Mouse (Mus musculus): ENCODE data around the gene Leng1.
A peak's percentile ranks its signal among the peaks of the same experiment; 100 is the strongest.
"Not testable (repeated sequence)": the region's sequence is repeated elsewhere in the genome, so short reads cannot be mapped to it uniquely, and the experiment has no call there.

Leng1 gene

DNA sequence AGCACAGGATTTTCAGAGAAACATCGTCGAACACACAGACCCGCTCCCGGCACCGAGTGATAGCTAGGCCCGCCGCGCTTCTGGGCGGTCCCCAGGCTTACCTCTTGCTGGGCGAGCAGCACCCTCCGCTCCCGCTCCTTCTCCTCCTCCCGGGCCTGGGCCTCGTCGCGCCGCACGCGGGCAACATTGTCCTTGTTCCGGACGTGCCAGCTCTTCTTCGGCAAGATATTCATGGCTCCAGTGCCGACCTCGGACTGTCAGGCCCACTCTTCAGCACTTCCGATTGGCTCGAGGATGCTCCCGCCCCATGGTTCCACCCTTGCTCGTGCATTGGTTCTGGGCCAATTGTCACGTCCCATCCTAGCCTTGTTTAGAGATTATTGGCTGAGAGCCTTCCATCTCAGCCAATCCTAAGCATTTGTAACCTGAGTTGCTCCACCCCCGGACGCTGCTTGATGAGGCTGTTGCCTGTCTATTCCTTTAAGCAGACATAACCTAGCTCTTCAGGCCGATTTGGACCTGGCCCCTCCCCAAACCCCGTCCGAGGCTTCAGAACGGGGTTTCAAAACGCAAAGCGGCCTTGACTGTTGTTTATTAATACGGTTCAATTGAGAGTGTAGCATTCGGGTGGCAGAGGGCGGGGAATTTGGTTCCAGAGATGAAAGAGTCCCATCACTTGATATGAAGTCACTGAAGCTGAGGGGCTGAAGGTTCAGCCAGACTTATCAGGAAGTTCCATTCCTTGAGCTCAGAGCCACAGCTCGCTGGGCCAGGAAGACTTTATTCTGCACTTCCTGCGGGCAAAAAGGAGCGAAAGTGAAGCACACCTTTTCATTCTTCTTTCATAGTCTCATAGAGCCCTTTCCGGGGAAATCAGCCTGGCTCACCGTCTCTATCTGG, at the start of gene Leng1:
Leng1 (minus strand) TSS at position 626 of the 900 bp plus-strand sequence.
- DNase-seq = peak; percentile 95

DNA sequence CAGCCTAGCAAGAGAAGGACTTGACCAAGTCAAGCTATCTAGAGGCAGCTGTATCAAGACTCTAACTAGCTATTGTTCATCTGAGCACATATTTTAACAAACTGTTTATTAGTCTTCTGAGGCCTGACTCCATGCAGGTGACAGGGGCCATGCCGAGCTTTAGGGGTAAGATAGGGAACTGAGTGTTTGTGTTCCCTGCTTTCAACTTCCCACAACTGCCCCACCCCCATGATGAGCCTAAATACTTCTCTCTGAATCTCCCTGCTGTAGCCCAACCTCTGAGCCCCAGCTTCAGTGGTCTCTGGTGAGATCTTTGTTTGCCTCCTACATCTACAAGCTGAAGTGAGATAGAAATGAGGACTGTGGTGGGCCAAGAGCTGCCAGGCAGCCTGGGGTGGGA, 49.6 kb upstream of the Leng1 start:
- DNase-seq = no peak

DNA sequence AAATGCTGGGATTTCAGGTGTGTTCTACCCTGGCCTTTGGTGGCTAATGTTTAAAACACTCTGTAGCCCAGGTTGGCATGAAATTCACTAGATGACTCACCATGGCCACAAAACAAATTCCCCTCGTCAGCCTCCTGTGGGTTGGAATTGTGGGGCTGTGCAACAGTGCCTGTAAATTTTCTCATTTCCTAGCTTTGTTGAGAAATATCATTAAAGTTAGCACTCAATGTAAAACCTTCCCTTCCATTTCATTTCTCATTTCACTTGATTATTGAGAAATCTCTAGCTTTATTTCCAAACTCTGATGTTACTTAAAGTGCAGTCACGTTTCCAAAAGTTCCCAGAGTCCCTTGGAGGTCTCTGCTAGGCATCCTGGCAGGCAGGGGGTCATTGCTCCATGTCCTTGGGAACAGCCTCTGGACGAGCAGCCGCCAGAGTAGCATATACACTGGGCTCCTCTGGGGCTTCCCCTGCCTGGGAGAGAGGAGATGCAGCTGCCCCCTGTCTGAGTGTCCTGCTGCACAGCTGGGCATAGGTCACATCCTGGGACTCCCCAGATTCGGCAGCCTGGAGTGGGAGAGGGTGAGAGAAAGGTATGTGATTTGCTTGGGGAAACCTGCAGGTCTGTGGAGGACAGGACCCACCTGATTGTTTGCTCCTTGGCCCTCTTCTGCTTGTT, 46.8 kb upstream of the Leng1 start:
- no peak for DNase-seq

DNA sequence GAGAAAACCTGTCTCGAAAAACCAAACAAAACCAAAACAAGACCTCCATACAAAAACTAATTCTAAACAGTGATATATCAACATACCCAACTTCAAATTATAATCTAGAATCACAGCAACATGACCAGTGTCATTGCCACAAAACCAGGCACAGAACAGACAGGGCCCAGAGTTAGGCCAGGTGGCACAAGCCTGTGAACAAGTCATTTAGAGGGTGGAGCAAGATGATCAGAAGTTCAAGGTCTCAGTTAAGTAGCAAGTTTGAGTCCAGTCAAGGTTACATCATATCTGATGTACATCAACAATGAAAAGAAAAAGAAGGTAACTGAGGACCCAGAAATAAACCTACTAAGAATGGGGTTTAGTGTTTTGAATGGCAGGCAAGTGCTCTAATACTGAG, 43.4 kb upstream of the Leng1 start:
- no peak for DNase-seq

DNA sequence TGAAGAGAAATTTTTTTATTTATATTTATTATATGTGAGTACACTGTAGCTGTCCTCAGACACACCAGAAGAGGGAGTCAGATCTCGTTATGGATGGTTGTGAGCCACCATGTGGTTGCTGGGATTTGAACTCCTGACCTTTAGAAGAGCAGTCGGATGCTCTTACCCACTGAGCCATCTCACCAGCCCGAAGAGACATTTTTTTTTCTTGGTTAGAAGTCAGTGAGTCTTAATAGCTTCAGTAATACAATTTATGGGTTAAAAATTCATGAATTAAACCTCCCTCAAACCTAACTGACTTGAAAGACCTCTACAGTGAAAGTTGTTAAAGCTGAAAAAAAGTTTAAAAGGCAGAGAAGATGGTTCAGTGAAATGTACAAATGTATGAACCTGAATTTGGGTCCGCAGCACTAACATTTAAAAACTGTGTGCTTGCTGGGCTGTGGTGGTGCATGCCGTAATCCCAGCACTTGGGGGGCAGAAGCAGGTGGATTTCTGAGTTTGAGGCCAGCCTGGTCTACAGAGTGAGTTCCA, 42.9 kb upstream of the Leng1 start:
- not testable (repeated sequence) for DNase-seq

DNA sequence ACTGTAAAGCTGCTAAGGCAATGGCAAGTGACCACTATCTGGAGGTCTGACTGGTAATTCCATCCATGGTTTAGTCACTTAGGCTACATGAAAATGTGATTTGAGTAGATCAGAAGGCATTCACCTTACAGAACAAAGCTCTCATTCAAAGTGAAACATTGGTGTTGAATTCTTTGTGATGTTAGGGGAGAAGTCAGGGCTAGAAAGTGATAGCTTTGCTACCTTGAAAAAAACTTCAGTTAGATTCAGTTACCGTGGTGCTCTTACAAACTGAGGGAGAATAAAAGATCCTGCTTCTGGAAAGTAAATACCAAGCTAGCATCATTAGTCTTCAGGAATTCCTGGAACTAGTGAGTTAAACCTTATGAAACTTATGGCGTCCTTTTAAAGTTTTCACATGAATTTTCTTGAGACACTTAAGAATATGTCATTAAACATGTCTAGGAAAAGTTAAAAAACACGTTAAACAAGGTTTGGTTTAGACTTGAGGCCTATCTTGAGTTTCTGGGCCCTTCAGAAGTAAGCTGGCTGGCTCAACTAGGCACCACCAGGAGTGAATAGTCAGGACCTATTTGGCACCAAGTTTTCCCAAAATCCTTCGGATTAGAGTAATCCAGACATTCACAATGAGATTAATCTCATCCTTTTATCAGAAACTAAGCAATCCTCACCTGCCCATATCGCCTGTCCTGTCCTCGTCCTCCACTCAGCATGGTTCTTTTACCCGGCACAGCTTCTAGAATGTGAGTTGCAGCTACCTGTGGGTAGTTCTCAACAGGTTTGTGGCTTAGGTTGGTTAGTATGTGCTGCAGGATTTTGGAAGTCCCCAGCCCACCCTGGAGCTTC, 42.2 kb upstream of the Leng1 start:
- DNase-seq = no peak

DNA sequence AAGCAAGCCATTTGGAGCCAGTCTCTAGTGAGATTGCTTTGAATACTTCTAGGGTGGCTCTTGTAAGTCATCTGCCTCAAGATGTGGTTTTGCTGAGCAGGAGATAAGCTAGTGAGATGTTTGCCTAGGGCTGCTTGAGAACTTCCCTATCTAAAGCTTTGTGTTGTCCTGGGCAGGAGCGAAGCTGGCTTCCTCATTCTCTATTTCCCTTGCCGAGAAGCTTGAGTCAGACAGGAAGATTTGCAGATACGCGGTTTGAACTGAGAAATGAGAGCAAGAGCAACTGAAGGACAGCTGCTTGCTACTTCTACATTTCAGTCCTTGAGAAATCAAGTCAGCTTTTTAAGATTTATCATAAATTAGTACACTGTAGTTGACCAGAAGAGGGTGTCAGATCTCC, 41.4 kb upstream of the Leng1 start:
- DNase-seq = no peak

DNA sequence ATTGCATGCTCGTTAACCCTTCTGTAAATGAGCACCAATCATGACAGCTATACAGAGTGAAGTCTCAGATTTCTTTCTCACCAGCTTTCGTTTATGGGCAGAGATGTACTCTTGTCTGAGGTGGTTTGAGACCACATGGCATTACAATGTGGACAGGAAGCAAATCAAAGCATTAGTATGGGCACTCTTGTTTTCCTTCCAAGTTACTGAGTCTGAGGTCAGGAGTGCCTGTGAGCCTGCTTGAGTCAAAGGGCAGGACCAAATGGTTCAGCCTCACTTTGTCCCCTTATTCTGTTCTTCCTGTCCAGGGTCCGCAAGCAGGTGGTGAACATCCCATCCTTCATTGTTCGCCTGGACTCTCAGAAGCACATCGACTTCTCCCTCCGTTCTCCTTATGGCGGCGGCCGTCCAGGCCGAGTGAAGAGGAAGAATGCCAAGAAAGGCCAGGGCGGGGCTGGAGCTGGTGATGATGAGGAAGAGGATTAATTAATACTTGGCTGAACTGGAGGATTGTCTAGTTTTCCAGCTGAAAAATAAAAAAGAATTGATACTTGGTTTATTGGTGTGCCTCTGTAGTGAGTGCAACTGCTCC, 40.8 kb upstream of the Leng1 start:
- DNase-seq = no peak

DNA sequence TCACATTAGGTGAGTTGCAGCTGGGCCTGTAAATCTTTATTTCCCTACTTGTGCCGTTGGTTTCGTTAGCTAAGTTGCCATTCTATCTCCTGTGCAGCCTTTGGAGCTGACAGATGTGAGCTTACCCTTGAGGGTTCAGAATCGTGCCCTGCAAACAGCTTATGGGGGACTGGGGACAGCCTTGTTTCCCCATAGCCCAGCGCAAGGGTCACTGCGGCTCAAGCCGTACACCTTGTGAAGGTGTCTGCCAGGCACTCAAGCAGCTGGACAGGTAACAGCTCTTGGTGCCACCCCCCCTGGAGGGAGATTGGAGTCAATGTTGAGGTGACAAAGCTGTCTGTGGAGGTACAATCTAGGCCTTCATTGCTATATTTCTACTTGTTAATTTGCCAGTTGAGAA, 40.3 kb upstream of the Leng1 start:
- no peak for DNase-seq

DNA sequence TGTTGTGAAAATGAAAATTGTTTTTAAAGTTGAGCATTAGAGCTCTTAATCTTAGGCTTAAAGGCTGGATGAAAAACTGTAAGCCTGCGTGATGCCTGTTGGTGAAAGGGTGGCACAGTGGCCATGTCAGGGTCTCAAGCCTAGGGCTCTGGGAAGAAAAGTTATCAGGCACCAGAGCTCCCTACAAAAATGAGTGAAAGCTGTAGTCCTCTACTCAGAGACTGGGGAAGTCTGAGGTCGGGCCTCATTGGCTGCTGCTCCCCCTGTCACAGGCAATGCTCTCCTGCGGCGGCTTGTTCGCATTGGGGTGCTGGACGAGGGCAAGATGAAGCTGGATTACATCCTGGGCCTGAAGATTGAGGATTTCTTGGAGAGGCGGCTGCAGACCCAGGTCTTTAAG, 39.8 kb upstream of the Leng1 start:
- DNase-seq = not testable (repeated sequence)

DNA sequence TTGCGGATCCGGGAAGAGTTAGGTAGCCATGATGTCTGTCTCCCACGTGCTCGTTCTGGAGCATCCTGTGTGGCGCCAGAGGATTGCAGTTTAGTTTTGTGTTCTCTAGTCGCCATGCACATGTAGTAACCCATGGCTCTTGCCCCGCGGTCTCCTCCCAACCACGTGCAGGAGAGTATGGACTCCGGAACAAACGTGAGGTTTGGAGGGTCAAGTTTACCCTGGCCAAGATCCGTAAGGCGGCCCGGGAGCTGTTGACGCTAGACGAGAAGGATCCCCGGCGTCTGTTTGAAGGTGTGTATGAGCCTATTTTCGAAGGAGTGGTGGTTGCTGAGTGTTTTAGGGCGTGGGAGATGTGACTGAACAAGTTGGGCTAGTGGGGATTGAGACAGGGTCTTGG, 38.8 kb upstream of the Leng1 start:
- DNase-seq = no peak

DNA sequence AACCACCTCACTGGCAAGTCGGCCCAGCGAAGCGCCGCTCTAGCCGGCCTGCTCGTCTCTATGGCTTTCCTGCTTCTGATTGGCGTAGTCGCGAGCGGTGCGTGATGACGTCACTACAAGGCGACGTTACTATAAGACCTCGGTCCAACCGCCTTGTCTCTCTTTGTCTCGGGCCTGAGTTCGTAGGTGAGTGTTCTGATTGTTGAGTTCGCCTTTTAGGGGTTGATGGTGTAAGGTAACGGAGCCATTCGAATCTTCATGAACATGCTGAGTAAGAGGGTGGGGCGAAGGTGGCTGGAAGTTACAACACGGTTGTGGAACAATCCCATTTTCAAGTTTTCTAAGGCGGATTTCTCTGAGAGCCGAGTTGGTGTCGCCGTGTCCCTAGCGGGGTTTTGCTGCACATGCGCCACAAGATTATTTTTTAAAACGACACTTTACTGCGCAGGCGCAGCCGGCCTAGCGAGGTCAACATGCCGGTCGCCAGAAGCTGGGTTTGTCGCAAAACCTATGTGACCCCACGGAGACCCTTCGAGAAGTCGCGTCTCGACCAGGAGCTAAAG, 38.3 kb upstream of the Leng1 start, which contains the start of gene Rps9:
Rps9 (plus strand) TSS at position 115 of the 563 bp plus-strand sequence.
- DNase-seq = peak; percentile 96

DNA sequence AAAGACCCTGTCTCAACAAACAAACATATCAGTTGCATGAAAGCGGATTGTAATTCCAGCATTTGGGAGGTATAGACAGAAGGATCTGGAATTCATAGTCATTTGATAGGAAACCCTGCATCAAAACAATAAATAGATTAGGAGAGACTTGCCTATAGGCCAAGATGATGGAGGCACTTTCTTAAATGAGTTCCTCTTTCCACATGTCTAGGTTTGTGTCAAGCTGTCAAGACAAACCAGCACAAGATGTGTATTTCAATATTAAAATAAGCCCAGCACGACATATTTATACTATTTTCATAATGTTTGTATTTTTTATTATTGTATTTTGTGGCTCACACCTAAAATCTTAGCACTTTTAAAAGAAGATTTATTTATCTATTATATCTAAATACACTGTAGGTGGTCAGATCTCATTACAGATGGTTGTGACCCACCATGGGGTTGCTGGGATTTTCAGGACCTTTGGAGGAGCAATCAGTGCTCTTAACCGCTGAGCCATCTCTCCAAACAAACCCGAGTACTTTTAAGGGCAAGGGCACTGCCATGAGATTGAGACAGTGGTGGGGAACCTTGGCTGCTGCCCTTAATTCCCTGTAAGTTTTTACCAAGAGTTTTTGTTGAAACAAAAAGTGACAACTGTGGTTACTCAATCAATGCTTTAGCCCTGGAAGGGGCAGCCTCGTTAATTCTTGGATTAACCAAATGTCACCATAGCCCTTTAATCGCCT, 37.7 kb upstream of the Leng1 start:
- no peak for DNase-seq

DNA sequence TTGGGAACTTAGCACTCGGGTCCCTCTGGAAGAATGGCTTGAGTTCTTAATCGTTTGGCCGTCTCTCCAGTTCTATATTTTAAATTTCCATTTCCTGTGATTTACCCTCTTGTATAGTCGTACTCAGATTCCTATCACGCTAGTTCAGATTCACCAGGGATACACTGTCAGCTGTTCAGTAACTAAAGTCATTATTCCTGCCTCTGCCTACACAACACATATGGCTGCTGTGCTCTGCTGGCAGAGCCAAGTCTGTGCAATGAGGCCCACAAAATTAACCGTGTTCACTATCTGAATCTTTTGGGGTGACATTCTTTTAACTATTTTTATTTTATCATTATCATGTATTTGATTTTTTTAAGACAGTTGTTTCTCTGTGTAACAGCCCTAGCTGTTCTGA, 32.8 kb upstream of the Leng1 start:
- DNase-seq = no peak

DNA sequence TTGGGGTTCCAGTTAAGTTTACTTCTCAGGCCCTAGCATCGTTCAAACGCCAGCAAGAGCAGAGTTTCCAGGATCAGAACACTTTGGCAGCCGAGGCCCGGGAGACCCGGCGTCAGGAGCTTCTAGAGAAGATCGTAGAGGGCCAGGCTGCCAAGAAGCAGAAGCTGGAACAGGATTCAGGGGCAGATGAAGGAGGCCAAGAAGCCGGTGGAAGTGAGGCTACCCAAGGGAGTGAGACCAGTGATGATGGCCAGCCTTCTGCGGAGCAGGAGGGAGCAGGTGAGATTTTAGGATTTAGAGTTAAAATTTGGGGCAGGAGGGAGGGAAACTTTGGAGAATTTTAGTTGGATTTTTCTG, 29.3 kb upstream of the Leng1 start:
- peak; percentile 43 for DNase-seq

DNA sequence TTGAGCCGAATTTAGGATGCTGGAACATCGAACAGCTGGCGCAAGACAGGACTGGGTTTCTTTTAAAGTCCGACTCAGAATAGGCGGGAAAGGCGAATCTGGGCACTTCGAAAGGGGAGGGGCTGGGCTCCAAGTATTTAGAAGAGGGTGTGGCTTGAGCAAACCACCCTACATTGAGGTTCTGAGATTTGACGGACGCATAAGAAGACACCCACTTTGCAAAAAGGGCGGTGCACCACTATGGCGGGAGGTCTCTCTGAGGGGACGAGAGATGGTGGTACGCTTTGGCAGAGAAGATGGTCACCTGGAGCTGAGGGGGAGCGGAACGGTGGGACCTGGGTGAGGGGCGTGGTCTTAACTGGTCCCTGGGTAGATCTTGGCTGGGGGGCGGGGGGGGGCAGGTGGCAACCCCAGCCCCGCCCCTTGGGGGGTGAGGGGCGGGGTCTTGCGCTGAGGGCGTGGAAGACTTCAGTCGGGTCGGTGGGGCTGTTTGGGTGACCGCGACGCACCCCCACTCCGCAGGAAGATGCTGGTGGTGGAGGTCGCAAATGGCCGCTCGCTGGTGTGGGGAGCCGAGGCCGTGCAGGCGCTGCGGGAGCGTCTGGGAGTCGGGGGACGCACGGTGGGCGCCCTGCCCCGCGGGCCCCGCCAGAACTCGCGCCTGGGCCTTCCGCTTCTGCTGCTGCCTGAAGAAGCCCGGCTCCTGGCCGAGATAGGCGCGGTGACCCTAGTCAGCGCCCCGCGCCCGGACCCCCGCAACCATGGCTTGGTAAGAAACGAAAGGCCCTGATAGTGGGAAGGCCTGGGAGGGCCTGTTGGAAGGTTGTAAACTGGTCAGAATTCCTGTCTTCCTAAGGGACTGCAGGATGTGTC, 28.7 kb upstream of the Leng1 start:
- DNase-seq = peak; percentile 61

DNA sequence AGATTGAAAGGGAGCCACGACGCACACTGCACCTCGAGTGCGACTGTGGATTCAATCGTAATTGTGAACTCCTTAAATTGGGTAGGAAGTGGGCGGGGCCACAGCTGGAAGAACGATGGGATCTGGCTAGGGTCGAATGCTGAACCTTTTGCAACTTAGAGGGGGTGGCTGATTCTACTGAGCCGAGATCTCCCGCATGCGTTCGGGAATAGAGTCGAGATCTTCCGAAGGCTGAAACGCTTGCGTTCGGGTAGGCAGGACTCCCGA, 28.1 kb upstream of the Leng1 start:
- no peak for DNase-seq

DNA sequence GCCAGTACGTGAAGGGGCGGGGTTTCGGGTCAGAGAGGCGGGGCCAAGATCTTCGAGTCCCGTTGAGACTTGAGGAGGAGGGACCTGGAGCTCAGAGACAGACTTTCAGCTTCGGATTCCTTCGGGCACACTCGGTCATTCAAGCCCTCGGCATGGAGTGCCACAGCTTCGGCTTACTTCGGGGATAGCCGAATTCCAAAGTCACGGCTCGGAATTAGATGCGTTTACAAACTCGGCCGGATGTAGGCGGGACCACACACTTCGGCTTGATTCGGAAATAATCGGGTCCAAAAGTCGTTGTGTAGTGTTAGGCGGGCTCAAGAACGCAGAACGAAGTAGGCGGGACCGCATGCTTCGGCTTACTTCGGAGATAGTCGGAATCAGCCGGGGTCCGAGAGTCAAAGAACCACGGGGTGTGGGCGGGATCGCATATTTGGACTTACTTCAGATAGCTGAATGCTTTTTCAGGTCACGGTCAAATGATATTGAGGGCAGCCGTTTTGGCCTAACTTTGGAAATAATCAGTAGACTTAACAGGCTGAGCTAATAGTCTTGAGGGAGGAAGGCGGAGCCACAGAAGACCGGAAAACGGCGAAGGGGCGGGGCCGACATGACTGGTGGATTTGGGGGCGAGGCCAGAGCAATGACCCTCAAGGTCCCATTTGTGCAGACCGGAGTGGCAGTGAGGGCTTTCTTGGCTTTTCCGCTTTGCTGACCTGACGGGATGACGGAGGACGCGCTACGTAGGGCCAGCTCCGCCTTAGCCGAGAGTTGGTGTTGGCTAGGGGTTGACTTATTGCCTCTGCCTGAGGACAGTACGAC, 27.6 kb upstream of the Leng1 start, which contains the start of gene Mboat7:
Mboat7 (minus strand) TSS at position 537 of the 822 bp plus-strand sequence.
- DNase-seq = peak; percentile 94

DNA sequence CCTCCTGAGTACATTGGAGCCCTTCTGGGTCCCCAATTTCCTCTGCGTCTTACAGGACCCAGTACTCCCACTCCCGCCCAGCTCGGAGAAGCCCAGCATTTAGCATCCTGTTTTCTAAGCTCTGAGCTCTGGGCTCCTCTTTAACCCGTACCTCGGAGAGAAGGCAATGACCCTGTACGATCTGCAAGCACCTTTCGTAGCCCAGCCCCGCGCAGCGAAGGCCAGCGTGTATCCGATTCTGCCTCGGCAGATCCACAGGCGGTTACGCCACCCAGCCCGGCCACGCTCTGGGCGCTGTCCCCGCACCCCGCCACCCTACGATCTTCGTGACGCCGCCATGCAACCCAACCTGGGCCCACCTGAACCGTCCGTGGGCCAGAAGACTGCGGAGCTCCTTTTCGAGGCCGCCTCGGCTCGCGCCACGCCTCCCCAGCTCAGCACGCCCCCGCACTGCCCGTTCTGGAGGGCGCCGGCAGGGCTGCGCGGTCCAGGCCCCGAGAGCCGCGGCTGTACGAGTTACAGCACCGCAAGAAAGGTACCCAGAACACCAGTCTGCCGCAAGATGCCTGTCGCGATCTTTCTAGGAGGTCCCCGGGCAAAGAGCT, 26.8 kb upstream of the Leng1 start, which contains the start of gene Tsen34:
Tsen34 (plus strand) TSS at position 482 of the 605 bp plus-strand sequence.
- no peak for DNase-seq
